Mouse (Mus musculus): ENCODE results near the gene Gm3127. TPM values are rescaled to one million over a fixed set of nuclear protein-coding genes. Genes with fewer than 3 reads are reported as not detected.
"Not testable (repeated sequence)": the region's sequence is repeated elsewhere in the genome, so short reads cannot be mapped to it uniquely, and the experiment has no call there.

The Gm3127 gene
- not detected in 2 replicates for polyA plus RNA-seq (2014; fragmentation: Nextera tagmentation; extraction: Ambion mirVana)

- H3K4me2 ChIP-seq (replicated peaks; ENCODE audit: low read depth, low read length); H3K36me3 ChIP-seq (ENCODE audit: control insufficient read depth, insufficient read depth, low read length); ATAC-seq (ENCODE audit: insufficient number of reproducible peaks, insufficient read depth, low FRiP score, low read depth); H3K9me3 ChIP-seq (ENCODE audit: control insufficient read depth, low read depth, low read length); H3K4me1 ChIP-seq (ENCODE audit: control insufficient read depth, insufficient read depth, low read length); H3K27me3 ChIP-seq (ENCODE audit: control insufficient read depth, insufficient read depth, low read length); H3K27ac ChIP-seq (ENCODE audit: low read length); H3K9ac ChIP-seq (replicated peaks; ENCODE audit: low read depth, low read length); H3K4me3 ChIP-seq (ENCODE audit: low read depth, low read length): not testable (repeated sequence)
- WGBS: no CpG with 5 or more reads among the region's 2 CpGs
These were observed at the start of gene Gm3127 for GRCm38 (mm10) chr14:4164730-4165129. Gene Gm3127, plus strand, starts transcription at chr14:4165030.

- H3K27ac ChIP-seq (ENCODE audit: low read length); H3K9me3 ChIP-seq (ENCODE audit: control insufficient read depth, low read depth, low read length); H3K4me2 ChIP-seq (replicated peaks; ENCODE audit: low read depth, low read length); H3K27me3 ChIP-seq (ENCODE audit: control insufficient read depth, insufficient read depth, low read length); ATAC-seq (ENCODE audit: insufficient number of reproducible peaks, insufficient read depth, low FRiP score, low read depth); H3K4me1 ChIP-seq (ENCODE audit: control insufficient read depth, insufficient read depth, low read length); H3K9ac ChIP-seq (replicated peaks; ENCODE audit: low read depth, low read length); H3K4me3 ChIP-seq (ENCODE audit: low read depth, low read length); H3K36me3 ChIP-seq (ENCODE audit: control insufficient read depth, insufficient read depth, low read length): not testable (repeated sequence)
- WGBS: 98% methylated on average over 4 of the region's 4 CpGs
These were observed 23.2 kb upstream of the Gm3127 start for GRCm38 (mm10) chr14:4141646-4142045.

GRCm38 (mm10) chr14:4182030-4182429 is 17.2 kb downstream of the Gm3127 start:
- not testable (repeated sequence) for H3K9ac ChIP-seq (replicated peaks; ENCODE audit: low read depth, low read length)
- H3K4me3 ChIP-seq (ENCODE audit: low read depth, low read length): peak overlapping the region; percentile 16

GRCm38 (mm10) chr14:4182491-4183210 is 17.8 kb downstream of the Gm3127 start, which contains the start of gene Gm2974:
Gene Gm2974, plus strand, starts transcription at chr14:4182576.
- Histone ChIP-seq H3K4me3 (ENCODE audit: low read depth, low read length) (peak within 1 kb of the TSS; percentile 16), H3K4me2 (replicated peaks; ENCODE audit: low read depth, low read length) (peak within 1 kb of the TSS; percentile 37)
- not testable (repeated sequence) for H3K9ac ChIP-seq (replicated peaks; ENCODE audit: low read depth, low read length); H3K27ac ChIP-seq (ENCODE audit: low read length); H3K27me3 ChIP-seq (ENCODE audit: control insufficient read depth, insufficient read depth, low read length); H3K9me3 ChIP-seq (ENCODE audit: control insufficient read depth, low read depth, low read length); H3K4me1 ChIP-seq (ENCODE audit: control insufficient read depth, insufficient read depth, low read length); ATAC-seq (ENCODE audit: insufficient number of reproducible peaks, insufficient read depth, low FRiP score, low read depth); H3K36me3 ChIP-seq (ENCODE audit: control insufficient read depth, insufficient read depth, low read length)
- WGBS: 11% methylated on average over 28 of the region's 59 CpGs

More at GRCm38 (mm10) chr14:4182030-4182429, 17.2 kb downstream of the Gm3127 start:
- H3K9me3 ChIP-seq (ENCODE audit: control insufficient read depth, low read depth, low read length); H3K4me1 ChIP-seq (ENCODE audit: control insufficient read depth, insufficient read depth, low read length); ATAC-seq (ENCODE audit: insufficient number of reproducible peaks, insufficient read depth, low FRiP score, low read depth); H3K27me3 ChIP-seq (ENCODE audit: control insufficient read depth, insufficient read depth, low read length); H3K27ac ChIP-seq (ENCODE audit: low read length); H3K36me3 ChIP-seq (ENCODE audit: control insufficient read depth, insufficient read depth, low read length): not testable (repeated sequence)
- WGBS: 5% methylated on average over 13 of the region's 14 CpGs
- peak overlapping the region; percentile 37 for H3K4me2 ChIP-seq (replicated peaks; ENCODE audit: low read depth, low read length)

- not testable (repeated sequence) for H3K36me3 ChIP-seq (ENCODE audit: control insufficient read depth, insufficient read depth, low read length); H3K27ac ChIP-seq (ENCODE audit: low read length); H3K4me2 ChIP-seq (replicated peaks; ENCODE audit: low read depth, low read length); H3K4me3 ChIP-seq (ENCODE audit: low read depth, low read length); ATAC-seq (ENCODE audit: insufficient number of reproducible peaks, insufficient read depth, low FRiP score, low read depth); H3K9me3 ChIP-seq (ENCODE audit: control insufficient read depth, low read depth, low read length); H3K27me3 ChIP-seq (ENCODE audit: control insufficient read depth, insufficient read depth, low read length); H3K9ac ChIP-seq (replicated peaks; ENCODE audit: low read depth, low read length); H3K4me1 ChIP-seq (ENCODE audit: control insufficient read depth, insufficient read depth, low read length)
- WGBS: 43% methylated on average over 4 of the region's 10 CpGs
These were observed 18.5 kb downstream of the Gm3127 start for GRCm38 (mm10) chr14:4183375-4183774.

Other genes with a start within 250 kb of the Gm3127 start
- not detected in 2 replicates for gene Gm3029, start 233.3 kb upstream of the Gm3127 start, polyA plus RNA-seq (2014; fragmentation: Nextera tagmentation; extraction: Ambion mirVana)
- gene Gm3095, start 201.5 kb upstream of the Gm3127 start, polyA plus RNA-seq (2014; fragmentation: Nextera tagmentation; extraction: Ambion mirVana): not detected in 2 replicates
- gene Gm3099, start 166.6 kb upstream of the Gm3127 start, polyA plus RNA-seq (2014; fragmentation: Nextera tagmentation; extraction: Ambion mirVana): not detected in 2 replicates
- 0.48 TPM in 2 replicates for gene Gm5796, start 141.1 kb upstream of the Gm3127 start, polyA plus RNA-seq (2014; fragmentation: Nextera tagmentation; extraction: Ambion mirVana)
- not detected in 2 replicates for gene Gm3115, start 80.9 kb upstream of the Gm3127 start, polyA plus RNA-seq (2014; fragmentation: Nextera tagmentation; extraction: Ambion mirVana)
- gene Gm8108, start 54.5 kb upstream of the Gm3127 start, polyA plus RNA-seq (2014; fragmentation: Nextera tagmentation; extraction: Ambion mirVana): 0.45 and 1.4 TPM in 2 replicates
- 0.21 and 0.35 TPM in 2 replicates for gene Gm2974, start 17.5 kb downstream of the Gm3127 start, polyA plus RNA-seq (2014; fragmentation: Nextera tagmentation; extraction: Ambion mirVana)
- not detected in 2 replicates for gene Gm3138, start 84.6 kb downstream of the Gm3127 start, polyA plus RNA-seq (2014; fragmentation: Nextera tagmentation; extraction: Ambion mirVana)
- gene Gm3149, start 152.3 kb downstream of the Gm3127 start, polyA plus RNA-seq (2014; fragmentation: Nextera tagmentation; extraction: Ambion mirVana): not detected in 2 replicates
- 0.18 and 0.35 TPM in 2 replicates for gene 2610042L04Rik, start 169.7 kb downstream of the Gm3127 start, polyA plus RNA-seq (2014; fragmentation: Nextera tagmentation; extraction: Ambion mirVana)
- not detected in 2 replicates for gene Gm3159, start 232.5 kb downstream of the Gm3127 start, polyA plus RNA-seq (2014; fragmentation: Nextera tagmentation; extraction: Ambion mirVana)

Measured in stomach, embryonic 14.5 days (tissue).